26 mouse cellular contexts compared by ENCODE assay signal in the genomic region with DNA sequence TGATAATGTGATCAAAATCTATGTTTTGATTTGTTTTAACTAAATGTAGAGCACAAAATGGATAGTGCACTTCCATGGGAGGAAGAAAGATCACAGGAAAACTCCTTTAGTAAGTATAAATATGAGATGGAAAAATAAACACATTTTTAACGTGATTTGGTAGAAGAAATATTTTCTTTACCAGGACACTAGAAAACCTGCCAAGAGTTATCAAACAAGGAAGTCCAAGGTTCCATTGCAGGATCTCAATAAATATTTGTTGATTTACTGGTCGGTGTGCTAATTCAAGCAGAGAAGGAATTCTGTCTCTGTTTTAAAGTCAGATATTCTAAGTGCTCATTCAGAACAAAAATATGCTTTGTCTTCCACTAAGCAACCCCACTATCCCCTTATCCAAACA.
"Had no signal": no experiment of that assay in that cellular context is flagged by ENCODE, and none has a peak within 500 bp of the region (broad histone marks: within the 10 kb centered on the region; RNA-seq: fewer than 3 reads in every experiment).

No protein-coding gene starts in this region.

- H3K4me3 ChIP-seq: gastrocnemius, adult 2 months; heart, embryonic 10.5 days; heart, embryonic 12.5 days; hindbrain, embryonic 10.5 days; hindbrain, embryonic 12.5 days; kidney, embryonic 15.5 days; limb, embryonic 10.5 days; limb, embryonic 12.5 days had no signal

- DNase-seq: gastrocnemius, adult 2 months; gastrocnemius, postnatal 10 days; gastrocnemius, postnatal 25 days; heart, adult 18-20 months; heart, postnatal 10 days; heart, postnatal 4 days; kidney, adult 11 months; kidney, adult 2 months; kidney, adult 9 months; kidney, postnatal 14 days; kidney, postnatal 36 days; layer of hippocampus, adult 9-11 months; layer of hippocampus, postnatal 36 days had no signal

- H3K9ac ChIP-seq: heart, embryonic 12.5 days; hindbrain, embryonic 12.5 days; hindbrain, embryonic 14.5 days; kidney, embryonic 15.5 days; limb, embryonic 12.5 days; liver, embryonic 14.5 days had no signal

- H3K27me3 ChIP-seq: heart, embryonic 12.5 days; hindbrain, embryonic 12.5 days; kidney, embryonic 15.5 days; limb, embryonic 12.5 days had no signal

- H3K4me1 ChIP-seq: heart, embryonic 10.5 days; heart, embryonic 12.5 days; hindbrain, embryonic 10.5 days; hindbrain, embryonic 12.5 days; kidney, embryonic 15.5 days; limb, embryonic 10.5 days; limb, embryonic 12.5 days had no signal

- H3K27ac ChIP-seq: gastrocnemius, adult 2 months; heart, embryonic 10.5 days; hindbrain, embryonic 10.5 days; hindbrain, embryonic 12.5 days; hindbrain, embryonic 14.5 days; kidney, embryonic 15.5 days; kidney, postnatal 0 days; limb, embryonic 10.5 days; limb, embryonic 12.5 days; liver, embryonic 14.5 days had no signal

- H3K9me3 ChIP-seq: heart, embryonic 10.5 days; heart, embryonic 12.5 days; hindbrain, embryonic 10.5 days; hindbrain, embryonic 12.5 days; kidney, embryonic 15.5 days; limb, embryonic 10.5 days; limb, embryonic 12.5 days had no signal

- H3K4me2 ChIP-seq: heart, embryonic 12.5 days; hindbrain, embryonic 12.5 days; hindbrain, embryonic 14.5 days; kidney, embryonic 15.5 days; limb, embryonic 12.5 days; liver, embryonic 11.5 days had no signal

- H3K36me3 ChIP-seq: heart, embryonic 10.5 days; heart, embryonic 12.5 days; hindbrain, embryonic 10.5 days; hindbrain, embryonic 12.5 days; kidney, embryonic 15.5 days; limb, embryonic 10.5 days; limb, embryonic 12.5 days had no signal

- ATAC-seq: hindbrain, embryonic 16.5 days; inflammation-experienced regulatory T-cells, adult 6 months had no signal
